Mouse (Mus musculus) embryonic facial prominence, embryonic 13.5 days (tissue): ENCODE results near the gene Gm3159. TPM values are rescaled to one million over a fixed set of nuclear protein-coding genes. Genes with fewer than 3 reads are reported as not detected.
"Not testable (repeated sequence)": the region's sequence is repeated elsewhere in the genome, so short reads cannot be mapped to it uniquely, and the experiment has no call there.

Experiments used
- ATAC-seq: fragments of 200-750 bp; cut with Nextera tagmentation; 2 replicates; pipeline ENCODE4 v1.8.0; 2017; ENCODE audit warnings: low read depth; ENCODE audit not compliant: insufficient number of reproducible peaks, insufficient read depth, low FRiP score, low TSS enrichment
- H3K27ac ChIP-seq: fragments of 300-500 bp; sonication (generic); 2 replicates; pipeline ENCODE4 v1.5.1; 2015; ENCODE audit warnings: moderate library complexity, mild to moderate bottlenecking, inconsistent platforms
- H3K27me3 ChIP-seq: fragments of 300-500 bp; sonication (generic); 2 replicates; pipeline ENCODE4 v1.6.1; 2015; ENCODE audit warnings: mild to moderate bottlenecking, inconsistent platforms
- H3K36me3 ChIP-seq: fragments of 300-500 bp; sonication (generic); 2 replicates; pipeline ENCODE4 v1.6.1; 2015; ENCODE audit warnings: mild to moderate bottlenecking, inconsistent platforms
- H3K4me1 ChIP-seq: fragments of 300-500 bp; sonication (generic); 2 replicates; pipeline ENCODE4 v1.6.1; 2015; ENCODE audit warnings: inconsistent platforms
- H3K4me2 ChIP-seq: fragments of 300-500 bp; sonication (generic); 2 replicates; pipeline ENCODE4 v1.6.1; 2015; ENCODE audit warnings: moderate library complexity, mild to moderate bottlenecking, inconsistent platforms
- H3K4me3 ChIP-seq: fragments of 300-500 bp; sonication (generic); 2 replicates; pipeline ENCODE4 v1.5.1; 2015; ENCODE audit warnings: mild to moderate bottlenecking, inconsistent platforms
- H3K9ac ChIP-seq: fragments of 300-500 bp; sonication (generic); 2 replicates; pipeline ENCODE4 v1.6.1; 2015; ENCODE audit warnings: mild to moderate bottlenecking, inconsistent platforms
- H3K9me3 ChIP-seq: fragments of 300-500 bp; sonication (generic); 2 replicates; pipeline ENCODE4 v1.6.1; 2016; ENCODE audit warnings: inconsistent platforms
- WGBS: fragments of 180-500 bp; shearing (Covaris S2); methylation state at CpG from one replicate; pipeline ENCODE4 v1.1.7; 2015; ENCODE audit warnings: mixed read lengths; 5-methylcytosine and 5-hydroxymethylcytosine counted together
- polyA plus RNA-seq: library from polyadenylated mRNA; unstranded; fragments of >200 nt; fragmentation: Nextera tagmentation; extraction: Ambion mirVana; gene quantifications from 2 replicates; pipeline ENCODE4 v1.2.1, GENCODE M21; 2015

The Gm3159 gene
- polyA plus RNA-seq, result not detected in 2 replicates

- ATAC-seq, H3K4me1 ChIP-seq, H3K9me3 ChIP-seq, H3K4me2 ChIP-seq, H3K27me3 ChIP-seq, H3K36me3 ChIP-seq, H3K4me3 ChIP-seq, H3K27ac ChIP-seq, H3K9ac ChIP-seq: not testable (repeated sequence)
- 65% methylated on average over 2 of the region's 3 CpGs for WGBS
Measured at GRCm38 (mm10) chr14:4397226-4397625, at the start of gene Gm3159. Gene Gm3159 (plus strand): TSS chr14:4397526.

- H3K27ac ChIP-seq, H3K4me2 ChIP-seq, H3K9me3 ChIP-seq, ATAC-seq, H3K4me1 ChIP-seq, H3K9ac ChIP-seq, H3K27me3 ChIP-seq, H3K4me3 ChIP-seq, H3K36me3 ChIP-seq: not testable (repeated sequence)
- WGBS, result 83% methylated on average over 3 of the region's 3 CpGs
Measured at GRCm38 (mm10) chr14:4368991-4369390, 28.3 kb upstream of the Gm3159 start.

- ATAC-seq, H3K27me3 ChIP-seq, H3K9ac ChIP-seq, H3K4me1 ChIP-seq, H3K36me3 ChIP-seq, H3K4me2 ChIP-seq, H3K27ac ChIP-seq, H3K4me3 ChIP-seq, H3K9me3 ChIP-seq: not testable (repeated sequence)
- 76% methylated on average over 3 of the region's 3 CpGs for WGBS
Measured at GRCm38 (mm10) chr14:4369691-4370090, 27.6 kb upstream of the Gm3159 start.

- not testable (repeated sequence) for H3K4me3 ChIP-seq, H3K36me3 ChIP-seq, H3K4me1 ChIP-seq, H3K27me3 ChIP-seq, H3K4me2 ChIP-seq, H3K9ac ChIP-seq, ATAC-seq, H3K27ac ChIP-seq, H3K9me3 ChIP-seq
Measured at GRCm38 (mm10) chr14:4377871-4378270, 19.5 kb upstream of the Gm3159 start.

- H3K36me3 ChIP-seq, H3K4me3 ChIP-seq, H3K27ac ChIP-seq, ATAC-seq, H3K9ac ChIP-seq, H3K9me3 ChIP-seq, H3K27me3 ChIP-seq, H3K4me2 ChIP-seq, H3K4me1 ChIP-seq: not testable (repeated sequence)
Measured at GRCm38 (mm10) chr14:4385606-4386005, 11.7 kb upstream of the Gm3159 start.

- H3K9me3 ChIP-seq, H3K4me3 ChIP-seq, H3K27ac ChIP-seq, ATAC-seq, H3K27me3 ChIP-seq, H3K4me1 ChIP-seq, H3K9ac ChIP-seq, H3K36me3 ChIP-seq, H3K4me2 ChIP-seq: not testable (repeated sequence)
- WGBS, result 82% methylated on average over 4 of the region's 6 CpGs
Measured at GRCm38 (mm10) chr14:4392841-4393530, 4.3 kb upstream of the Gm3159 start.

- not testable (repeated sequence) for H3K9ac ChIP-seq, H3K4me2 ChIP-seq, H3K27ac ChIP-seq, H3K4me1 ChIP-seq, H3K36me3 ChIP-seq, H3K4me3 ChIP-seq, H3K9me3 ChIP-seq, ATAC-seq, H3K27me3 ChIP-seq
Measured at GRCm38 (mm10) chr14:4398624-4399023, 1.3 kb downstream of the Gm3159 start.

GRCm38 (mm10) chr14:4400115-4400789, 2.9 kb downstream of the Gm3159 start:
- not testable (repeated sequence) for H3K27ac ChIP-seq, H3K4me1 ChIP-seq, H3K4me3 ChIP-seq, ATAC-seq, H3K36me3 ChIP-seq, H3K9me3 ChIP-seq, H3K9ac ChIP-seq, H3K27me3 ChIP-seq, H3K4me2 ChIP-seq
- WGBS, result 89% methylated on average over 5 of the region's 5 CpGs

- not testable (repeated sequence) for H3K4me1 ChIP-seq, H3K27me3 ChIP-seq, H3K4me3 ChIP-seq, H3K4me2 ChIP-seq, ATAC-seq, H3K27ac ChIP-seq, H3K9me3 ChIP-seq, H3K36me3 ChIP-seq, H3K9ac ChIP-seq
- 78% methylated on average over 5 of the region's 5 CpGs for WGBS
Measured at GRCm38 (mm10) chr14:4401245-4401644, 3.9 kb downstream of the Gm3159 start.

- not testable (repeated sequence) for ATAC-seq, H3K4me3 ChIP-seq, H3K4me1 ChIP-seq, H3K9me3 ChIP-seq, H3K27me3 ChIP-seq, H3K27ac ChIP-seq, H3K36me3 ChIP-seq, H3K9ac ChIP-seq, H3K4me2 ChIP-seq
Measured at GRCm38 (mm10) chr14:4403840-4404239, 6.5 kb downstream of the Gm3159 start.

- not testable (repeated sequence) for H3K27me3 ChIP-seq, H3K27ac ChIP-seq, H3K4me3 ChIP-seq, H3K4me2 ChIP-seq, H3K4me1 ChIP-seq, H3K9me3 ChIP-seq, ATAC-seq, H3K36me3 ChIP-seq, H3K9ac ChIP-seq
- 38% methylated on average over 1 of the region's 1 CpGs for WGBS
Measured at GRCm38 (mm10) chr14:4409939-4410338, 12.6 kb downstream of the Gm3159 start.

- ATAC-seq, H3K27me3 ChIP-seq, H3K27ac ChIP-seq, H3K36me3 ChIP-seq, H3K4me1 ChIP-seq, H3K9me3 ChIP-seq: not testable (repeated sequence)
- Histone ChIP-seq H3K9ac (peak within 1 kb of the TSS; percentile 52; the same call in 1 of the 2 replicates), H3K4me2 (peak within 1 kb of the TSS; percentile 69), H3K4me3 (peak within 1 kb of the TSS; percentile 44)
- WGBS, result under 1% methylated on average over 25 of the region's 59 CpGs
Measured at GRCm38 (mm10) chr14:4414965-4415835, 17.9 kb downstream of the Gm3159 start, which contains the start of gene Gm3164. Gene Gm3164 (plus strand): TSS chr14:4415448.
